14 mouse cellular contexts compared by ENCODE assay signal in genomic region chr12:75560681-75561387, GRCm38 (mm10).
"Had no signal": no experiment of that assay in that cellular context is flagged by ENCODE, and none has a peak within 500 bp of the region (broad histone marks: within the 10 kb centered on the region; RNA-seq: fewer than 3 reads in every experiment).

No protein-coding gene starts in this region.

- H3K27ac ChIP-seq: layer of hippocampus, adult 2 months; limb, embryonic 12.5 days; liver, embryonic 13.5 days; midbrain, embryonic 15.5 days; neural tube, embryonic 13.5 days; stomach, embryonic 15.5 days had no signal

- H3K9me3 ChIP-seq: limb, embryonic 12.5 days; liver, embryonic 13.5 days; midbrain, embryonic 15.5 days; neural tube, embryonic 13.5 days; stomach, embryonic 15.5 days had no signal

- ATAC-seq: liver, postnatal 0 days; midbrain, embryonic 15.5 days had no signal

- H3K9ac ChIP-seq: limb, embryonic 12.5 days; liver, embryonic 13.5 days; liver, postnatal 0 days; midbrain, embryonic 15.5 days; neural tube, embryonic 13.5 days; stomach, embryonic 15.5 days had no signal

- DNase-seq: kidney, postnatal 10 days; kidney, postnatal 4 days; liver; liver, embryonic 13.5 days; liver, postnatal 0 days; retina, postnatal 1 day; right cerebral cortex, postnatal 4 days; spleen, adult 18-20 months; thymus, postnatal 36 days had no signal

- H3K4me3 ChIP-seq: layer of hippocampus, adult 2 months; limb, embryonic 12.5 days; liver, embryonic 13.5 days; midbrain, embryonic 15.5 days; neural tube, embryonic 13.5 days; stomach, embryonic 15.5 days had no signal

- H3K27me3 ChIP-seq: limb, embryonic 12.5 days; liver, embryonic 13.5 days; midbrain, embryonic 15.5 days; neural tube, embryonic 13.5 days; stomach, embryonic 15.5 days had no signal

- H3K4me2 ChIP-seq: limb, embryonic 12.5 days; liver, embryonic 13.5 days; midbrain, embryonic 15.5 days; neural tube, embryonic 13.5 days; stomach, embryonic 15.5 days had no signal

- H3K36me3 ChIP-seq: liver, embryonic 13.5 days; midbrain, embryonic 15.5 days; neural tube, embryonic 13.5 days; stomach, embryonic 15.5 days had no signal
